Mouse (Mus musculus): Measurements from ENCODE around the gene Tmem141.

DNA sequence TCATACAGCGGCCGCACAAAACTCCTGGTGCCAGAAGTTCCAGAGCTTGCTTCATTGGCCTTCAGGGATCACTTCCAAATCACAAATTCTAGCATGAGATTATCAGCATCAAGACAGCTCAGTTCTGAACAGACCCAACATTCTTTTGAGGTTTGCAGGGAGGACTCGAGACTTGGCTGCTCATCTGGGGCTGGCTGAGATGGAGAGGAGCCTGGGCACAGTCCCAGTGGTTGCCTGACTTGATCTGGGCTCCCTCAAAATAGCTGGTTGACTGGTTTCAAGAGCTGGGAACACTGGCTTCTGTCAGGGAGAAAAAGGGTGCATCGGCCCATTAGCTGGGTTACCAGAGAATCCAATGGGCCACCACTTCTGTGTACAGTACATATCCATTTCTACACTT lies 34.9 kb upstream of the Tmem141 start:
- TF ChIP-seq CTCF (IDR thresholded peaks at IDR 0.05; ENCODE audit: low read depth), result no peak
- no peak for TF ChIP-seq EP300 (optimal IDR thresholded peaks at IDR 0.05)
